11 mouse cellular contexts compared by ENCODE assay signal in the genomic region with DNA sequence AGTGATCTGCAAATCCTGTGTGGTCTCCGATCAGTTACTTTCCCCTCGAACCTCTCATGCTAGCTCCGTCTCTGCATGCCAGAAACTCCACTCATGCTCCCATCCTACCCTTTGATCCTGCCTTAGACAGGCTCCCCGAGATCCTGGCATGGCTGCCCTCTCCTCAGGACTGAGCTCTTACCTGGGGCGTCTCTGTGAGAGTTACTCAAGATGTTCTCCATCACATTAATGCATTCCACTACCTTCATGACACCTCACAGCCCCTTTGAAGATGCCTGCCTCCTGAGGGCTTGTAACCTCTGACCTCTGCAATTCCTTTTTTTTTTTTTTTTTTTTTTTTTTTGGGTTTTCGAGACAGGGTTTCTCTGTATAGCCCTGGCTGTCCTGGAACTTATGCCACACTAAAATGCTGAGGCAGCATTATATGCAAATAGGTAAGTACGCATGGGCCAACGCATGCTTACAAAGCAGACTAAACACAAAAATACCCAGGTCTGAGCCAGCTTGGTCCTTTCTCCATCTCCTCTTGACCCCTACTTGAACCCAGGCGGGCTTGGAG. TPM values are rescaled to one million over a fixed set of nuclear protein-coding genes. Genes with fewer than 3 reads are reported as not detected.
DNase-seq lines count a peak whose midpoint lies in the region; ATAC-seq and TF ChIP-seq lines count a peak whose summit lies in the region.
"Had no signal": no experiment of that assay in that cellular context is flagged by ENCODE, and none has a peak within 500 bp of the region (broad histone marks: within the 10 kb centered on the region; RNA-seq: fewer than 3 reads in every experiment).

No protein-coding gene starts in this region.

- 38% methylated on average over 9 of the region's 9 CpGs for WGBS in heart, embryonic 13.5 days
- WGBS in midbrain, embryonic 11.5 days, result 57% methylated on average over 9 of the region's 9 CpGs
- 64% methylated on average over 8 of the region's 9 CpGs for WGBS in midbrain, embryonic 16.5 days
- WGBS in limb, embryonic 11.5 days, result 16% methylated on average over 9 of the region's 9 CpGs
- 30% methylated on average over 9 of the region's 9 CpGs for WGBS in stomach, postnatal 0 days
- 84% methylated on average over 9 of the region's 9 CpGs for WGBS in cerebellum, adult 2 months

- intact Hi-C loops in heart, postnatal 14 days (cut with DNase I), result loop anchor here (5.0 kb wide), 1 partner anchor 60 kb away; no protein-coding TSS in a partner anchor

- no peak for TF ChIP-seq EP300 in stomach, postnatal 0 days (optimal IDR thresholded peaks at IDR 0.05)

- H3K4me2 ChIP-seq in heart, embryonic 13.5 days, result peak overlapping the region; percentile 78
- no peak overlapping the region for H3K4me2 ChIP-seq in midbrain, embryonic 11.5 days
- H3K4me2 ChIP-seq in midbrain, embryonic 16.5 days (ENCODE audit: low read length), result no peak overlapping the region
- H3K4me2 ChIP-seq in limb, embryonic 11.5 days (ENCODE audit: low read depth, severe bottlenecking), result peak overlapping the region; percentile 99
- H3K4me2 ChIP-seq in stomach, postnatal 0 days (replicated peaks; ENCODE audit: low read depth), result peak overlapping the region; percentile 72

- peaks cover 46% of the 10 kb centered on the region for H3K4me1 ChIP-seq in heart, embryonic 13.5 days
- peaks cover 16% of the 10 kb centered on the region for H3K4me1 ChIP-seq in midbrain, embryonic 11.5 days (ENCODE audit: control insufficient read depth, insufficient read depth, low read length)
- H3K4me1 ChIP-seq in midbrain, embryonic 16.5 days (ENCODE audit: control insufficient read depth, insufficient read depth, low read length), result peaks cover 10% of the 10 kb centered on the region
- H3K4me1 ChIP-seq in limb, embryonic 11.5 days (ENCODE audit: control insufficient read depth, insufficient read depth, low read length), result peaks cover 36% of the 10 kb centered on the region
- H3K4me1 ChIP-seq in stomach, postnatal 0 days (replicated peaks; ENCODE audit: control insufficient read depth, insufficient read depth), result peaks cover 4% of the 10 kb centered on the region; the same call in 1 of the 2 replicates
- H3K4me1 ChIP-seq in cerebellum, adult 2 months (ENCODE audit: control insufficient read depth, insufficient read depth, low read length), result 0 out of 2 replicates have a peak, but pooled peaks cover 7% of the 10 kb centered on the region

- ATAC-seq in heart, embryonic 13.5 days (ENCODE audit: extremely low read depth, insufficient number of reproducible peaks, low FRiP score, low TSS enrichment), result no peak
- ATAC-seq in midbrain, embryonic 11.5 days (ENCODE audit: low FRiP score), result no peak
- ATAC-seq in midbrain, embryonic 16.5 days, result no peak
- peak; percentile 2 for ATAC-seq in limb, embryonic 11.5 days (ENCODE audit: insufficient number of reproducible peaks, low FRiP score, low TSS enrichment, low read depth)
- ATAC-seq in stomach, postnatal 0 days (ENCODE audit: low FRiP score, low TSS enrichment), result no peak

- no peak overlapping the region for H3K9ac ChIP-seq in heart, embryonic 13.5 days
- no peak overlapping the region for H3K9ac ChIP-seq in midbrain, embryonic 11.5 days (ENCODE audit: low read length)
- H3K9ac ChIP-seq in midbrain, embryonic 16.5 days (ENCODE audit: low read depth, low read length), result no peak overlapping the region
- H3K9ac ChIP-seq in limb, embryonic 11.5 days (ENCODE audit: low read length), result no peak overlapping the region
- no peak overlapping the region for H3K9ac ChIP-seq in stomach, postnatal 0 days (ENCODE audit: low read length)
- H3K9ac ChIP-seq: midbrain, embryonic 12.5 days had no signal

- peak overlapping the region; percentile 69; the same call in 1 of the 2 replicates for H3K4me3 ChIP-seq in heart, embryonic 13.5 days
- no peak overlapping the region for H3K4me3 ChIP-seq in midbrain, embryonic 11.5 days (ENCODE audit: low read depth, low read length)
- H3K4me3 ChIP-seq in midbrain, embryonic 16.5 days (ENCODE audit: low read depth, low read length), result no peak overlapping the region
- 0 out of 2 replicates have a peak overlapping the region, but pooled peaks have one; percentile 88 for H3K4me3 ChIP-seq in limb, embryonic 11.5 days (ENCODE audit: low read depth, low read length)
- H3K4me3 ChIP-seq in stomach, postnatal 0 days (ENCODE audit: low read depth, low read length), result peak overlapping the region; percentile 60; the same call in 1 of the 2 replicates
- no peak overlapping the region for H3K4me3 ChIP-seq in cerebellum, adult 2 months (replicated peaks; ENCODE audit: insufficient read depth, low read depth, low read length)
- H3K4me3 ChIP-seq: erythroblast, embryonic 14.5 days had no signal

- peaks cover 14% of the 10 kb centered on the region for H3K36me3 ChIP-seq in heart, embryonic 13.5 days
- H3K36me3 ChIP-seq in midbrain, embryonic 11.5 days (ENCODE audit: control insufficient read depth, insufficient read depth, low read length), result no peaks in the 10 kb centered on the region
- H3K36me3 ChIP-seq in midbrain, embryonic 16.5 days (ENCODE audit: control insufficient read depth, insufficient read depth, low read length), result no peaks in the 10 kb centered on the region
- H3K36me3 ChIP-seq in limb, embryonic 11.5 days (ENCODE audit: control insufficient read depth, insufficient read depth, low read length), result no peaks in the 10 kb centered on the region
- H3K36me3 ChIP-seq in stomach, postnatal 0 days (ENCODE audit: control insufficient read depth, insufficient read depth, low read length), result peaks cover 3% of the 10 kb centered on the region; the same call in 1 of the 2 replicates
- H3K36me3 ChIP-seq: midbrain, embryonic 12.5 days had no signal

- no peak for DNase-seq in heart, postnatal 14 days
- peak; percentile 90 for DNase-seq in midbrain, embryonic 11.5 days (ENCODE audit: low spot score, missing footprints)
- DNase-seq in limb, embryonic 11.5 days (ENCODE audit: low spot score), result peak; percentile 43
- DNase-seq in stomach, postnatal 0 days (ENCODE audit: low spot score), result no peak
- DNase-seq in cerebellum, adult 2 months, result no peak
- DNase-seq in Muller cell, postnatal 12 days (ENCODE audit: inconsistent ontology term), result no peak
- DNase-seq: right cerebral cortex, postnatal 14 days had no signal

- H3K9me3 ChIP-seq in heart, embryonic 13.5 days, result no peaks in the 10 kb centered on the region
- H3K9me3 ChIP-seq in midbrain, embryonic 11.5 days (ENCODE audit: control insufficient read depth, low read length), result no peaks in the 10 kb centered on the region
- H3K9me3 ChIP-seq in midbrain, embryonic 16.5 days (replicated peaks; ENCODE audit: control insufficient read depth, low read length, poor library complexity, severe bottlenecking), result no peaks in the 10 kb centered on the region
- no peaks in the 10 kb centered on the region; the same call in 1 of the 2 replicates for H3K9me3 ChIP-seq in limb, embryonic 11.5 days (ENCODE audit: control insufficient read depth, low read length)
- no peaks in the 10 kb centered on the region for H3K9me3 ChIP-seq in stomach, postnatal 0 days (ENCODE audit: control insufficient read depth, low read length)
- H3K9me3 ChIP-seq: midbrain, embryonic 12.5 days had no signal

- peak overlapping the region; percentile 93 for H3K27ac ChIP-seq in heart, embryonic 13.5 days (replicated peaks)
- H3K27ac ChIP-seq in midbrain, embryonic 11.5 days (ENCODE audit: low read depth, low read length), result no peak overlapping the region
- H3K27ac ChIP-seq in midbrain, embryonic 16.5 days (ENCODE audit: low read length), result no peak overlapping the region
- peak overlapping the region; percentile 96 for H3K27ac ChIP-seq in limb, embryonic 11.5 days (replicated peaks; ENCODE audit: low read depth, low read length)
- peak overlapping the region; percentile 90 for H3K27ac ChIP-seq in stomach, postnatal 0 days (replicated peaks)
- H3K27ac ChIP-seq in cerebellum, adult 2 months (ENCODE audit: insufficient read depth, low read length), result no peak overlapping the region

- H3K27me3 ChIP-seq in heart, embryonic 13.5 days (replicated peaks), result peaks cover 25% of the 10 kb centered on the region
- peaks cover 34% of the 10 kb centered on the region for H3K27me3 ChIP-seq in midbrain, embryonic 11.5 days (ENCODE audit: control insufficient read depth, insufficient read depth, low read length)
- H3K27me3 ChIP-seq in midbrain, embryonic 16.5 days (ENCODE audit: control insufficient read depth, insufficient read depth, low read depth, low read length), result peaks cover 26% of the 10 kb centered on the region
- H3K27me3 ChIP-seq in limb, embryonic 11.5 days (ENCODE audit: control insufficient read depth, insufficient read depth, low read length), result no peaks in the 10 kb centered on the region
- no peaks in the 10 kb centered on the region for H3K27me3 ChIP-seq in stomach, postnatal 0 days (ENCODE audit: control insufficient read depth, insufficient read depth, low read length)
- 0 out of 2 replicates have a peak, but pooled peaks cover 2% of the 10 kb centered on the region for H3K27me3 ChIP-seq in cerebellum, adult 2 months (ENCODE audit: control insufficient read depth, insufficient read depth, low read length)

- no peak for TF ChIP-seq CTCF in stomach, postnatal 0 days (IDR thresholded peaks at IDR 0.05; ENCODE audit: low read depth)
- no peak for TF ChIP-seq CTCF in cerebellum, adult 2 months (IDR thresholded peaks at IDR 0.05; ENCODE audit: borderline replicate concordance, insufficient read depth, low read depth, low read length)

- no peak for TF ChIP-seq POLR2A in cerebellum, adult 2 months (IDR thresholded peaks at IDR 0.05; ENCODE audit: borderline replicate concordance, insufficient read depth, low read length)

RNA-seq across cellular contexts. Expression of a gene that starts 0.5 kb away (rescaled TPM):
- polyA plus RNA-seq in heart, embryonic 13.5 days (2015; fragmentation: Nextera tagmentation; extraction: Ambion mirVana), result 30.9 and 34.2 TPM in 2 replicates
- total RNA-seq in heart, postnatal 14 days (2021), result 10 to 100 TPM; 23.3 to 24.9 TPM
- polyA plus RNA-seq in midbrain, embryonic 11.5 days (2014; fragmentation: Nextera tagmentation; extraction: Ambion mirVana), result 22.4 and 24.8 TPM in 2 replicates
- polyA plus RNA-seq in midbrain, embryonic 16.5 days (2015; fragmentation: Nextera tagmentation; extraction: Ambion mirVana), result 7.9 and 10.0 TPM in 2 replicates
- polyA plus RNA-seq in limb, embryonic 11.5 days (2014; fragmentation: Nextera tagmentation; extraction: Ambion mirVana), result 64.3 and 70.3 TPM in 2 replicates
- 39.7 and 39.9 TPM in 2 replicates for polyA plus RNA-seq in stomach, postnatal 0 days (2015; fragmentation: Nextera tagmentation; extraction: Ambion mirVana)
- polyA plus RNA-seq in cerebellum, adult 2 months (2012; rRNA removed), result 9.0 and 9.2 TPM in 2 replicates

RNA-seq across cellular contexts. Expression of a gene that starts 16.2 kb away (rescaled TPM):
- 2.8 and 3.0 TPM in 2 replicates for polyA plus RNA-seq in heart, embryonic 13.5 days (2015; fragmentation: Nextera tagmentation; extraction: Ambion mirVana)
- total RNA-seq in heart, postnatal 14 days (2021), result 1 to 10 TPM; 3.0 to 3.1 TPM
- polyA plus RNA-seq in midbrain, embryonic 11.5 days (2014; fragmentation: Nextera tagmentation; extraction: Ambion mirVana), result 1.4 TPM in 2 replicates
- 1.4 and 1.8 TPM in 2 replicates for polyA plus RNA-seq in midbrain, embryonic 16.5 days (2015; fragmentation: Nextera tagmentation; extraction: Ambion mirVana)
- polyA plus RNA-seq in limb, embryonic 11.5 days (2014; fragmentation: Nextera tagmentation; extraction: Ambion mirVana), result 5.4 and 5.5 TPM in 2 replicates
- 8.4 and 12.0 TPM in 2 replicates for polyA plus RNA-seq in stomach, postnatal 0 days (2015; fragmentation: Nextera tagmentation; extraction: Ambion mirVana)
- polyA plus RNA-seq in cerebellum, adult 2 months (2012; rRNA removed), result 1.6 and 2.0 TPM in 2 replicates

RNA-seq across cellular contexts. Expression of a gene that starts 43.3 kb away (rescaled TPM):
- 26.4 and 26.6 TPM in 2 replicates for polyA plus RNA-seq in heart, embryonic 13.5 days (2015; fragmentation: Nextera tagmentation; extraction: Ambion mirVana)
- 10 to 100 TPM; 28.0 to 29.5 TPM for total RNA-seq in heart, postnatal 14 days (2021)
- 20.8 and 25.4 TPM in 2 replicates for polyA plus RNA-seq in midbrain, embryonic 11.5 days (2014; fragmentation: Nextera tagmentation; extraction: Ambion mirVana)
- polyA plus RNA-seq in midbrain, embryonic 16.5 days (2015; fragmentation: Nextera tagmentation; extraction: Ambion mirVana), result 27.1 and 31.1 TPM in 2 replicates
- polyA plus RNA-seq in limb, embryonic 11.5 days (2014; fragmentation: Nextera tagmentation; extraction: Ambion mirVana), result 27.8 and 30.4 TPM in 2 replicates
- 17.3 and 20.2 TPM in 2 replicates for polyA plus RNA-seq in stomach, postnatal 0 days (2015; fragmentation: Nextera tagmentation; extraction: Ambion mirVana)
- 23.3 and 24.9 TPM in 2 replicates for polyA plus RNA-seq in cerebellum, adult 2 months (2012; rRNA removed)

RNA-seq across cellular contexts. Expression of a gene that starts 50.6 kb away (rescaled TPM):
- 35.2 and 48.6 TPM in 2 replicates for polyA plus RNA-seq in heart, embryonic 13.5 days (2015; fragmentation: Nextera tagmentation; extraction: Ambion mirVana)
- total RNA-seq in heart, postnatal 14 days (2021), result 10 to 100 TPM in 1 of 2 experiments, 1 to 10 TPM in 1; 9.2 to 12.8 TPM
- polyA plus RNA-seq in midbrain, embryonic 11.5 days (2014; fragmentation: Nextera tagmentation; extraction: Ambion mirVana), result 40.8 and 45.7 TPM in 2 replicates
- 55.1 and 63.5 TPM in 2 replicates for polyA plus RNA-seq in midbrain, embryonic 16.5 days (2015; fragmentation: Nextera tagmentation; extraction: Ambion mirVana)
- 39.0 and 44.8 TPM in 2 replicates for polyA plus RNA-seq in limb, embryonic 11.5 days (2014; fragmentation: Nextera tagmentation; extraction: Ambion mirVana)
- polyA plus RNA-seq in stomach, postnatal 0 days (2015; fragmentation: Nextera tagmentation; extraction: Ambion mirVana), result 41.8 and 46.5 TPM in 2 replicates
- polyA plus RNA-seq in cerebellum, adult 2 months (2012; rRNA removed), result 21.4 and 28.8 TPM in 2 replicates

RNA-seq across cellular contexts. Expression of a gene that starts 55.5 kb away (rescaled TPM):
- polyA plus RNA-seq in heart, embryonic 13.5 days (2015; fragmentation: Nextera tagmentation; extraction: Ambion mirVana), result 127 and 134 TPM in 2 replicates
- total RNA-seq in heart, postnatal 14 days (2021), result 100 to 1,000 TPM; 130 to 144 TPM
- polyA plus RNA-seq in midbrain, embryonic 11.5 days (2014; fragmentation: Nextera tagmentation; extraction: Ambion mirVana), result 192 and 219 TPM in 2 replicates
- 124 and 137 TPM in 2 replicates for polyA plus RNA-seq in midbrain, embryonic 16.5 days (2015; fragmentation: Nextera tagmentation; extraction: Ambion mirVana)
- 247 and 264 TPM in 2 replicates for polyA plus RNA-seq in limb, embryonic 11.5 days (2014; fragmentation: Nextera tagmentation; extraction: Ambion mirVana)
- polyA plus RNA-seq in stomach, postnatal 0 days (2015; fragmentation: Nextera tagmentation; extraction: Ambion mirVana), result 70.3 and 78.7 TPM in 2 replicates
- polyA plus RNA-seq in cerebellum, adult 2 months (2012; rRNA removed), result 122 TPM in 2 replicates

Comparison
In these comparisons a context has a peak if more than half of its experiments do, and no peak if none do; other contexts are left out.
1. H3K27ac ChIP-seq: peak in heart, embryonic 13.5 days (single experiment), limb, embryonic 11.5 days (single experiment) and stomach, postnatal 0 days (single experiment); none in midbrain, embryonic 11.5 days (single experiment), midbrain, embryonic 16.5 days (single experiment) and cerebellum, adult 2 months (single experiment).
2. H3K4me2 ChIP-seq: peak in heart, embryonic 13.5 days (single experiment), limb, embryonic 11.5 days (single experiment) and stomach, postnatal 0 days (single experiment); none in midbrain, embryonic 11.5 days (single experiment) and midbrain, embryonic 16.5 days (single experiment).
3. H3K4me3 ChIP-seq: peak in heart, embryonic 13.5 days (single experiment), limb, embryonic 11.5 days (single experiment) and stomach, postnatal 0 days (single experiment); none in midbrain, embryonic 11.5 days (single experiment), midbrain, embryonic 16.5 days (single experiment) and cerebellum, adult 2 months (single experiment).
4. DNase-seq: peak in midbrain, embryonic 11.5 days (single experiment) and limb, embryonic 11.5 days (single experiment); none in heart, postnatal 14 days (0 of 2), stomach, postnatal 0 days (single experiment), cerebellum, adult 2 months (0 of 2) and Muller cell, postnatal 12 days (single experiment).